ENCODE assay signal across 11 mouse cellular contexts in genomic region chr16:94143325-94143724, GRCm38 (mm10). TPM values are rescaled to one million over a fixed set of nuclear protein-coding genes. Genes with fewer than 3 reads are reported as not detected.
A peak's percentile ranks its signal among the peaks of the same experiment; 100 is the strongest.
DNase-seq lines count a peak whose midpoint lies in the region; ATAC-seq lines count a peak whose summit lies in the region.
"Had no signal": no experiment of that assay in that cellular context is flagged by ENCODE, and none has a peak within 500 bp of the region (broad histone marks: within the 10 kb centered on the region; RNA-seq: fewer than 3 reads in every experiment).

No protein-coding gene starts in this region.

- H3K4me3 ChIP-seq in forebrain, embryonic 14.5 days (ENCODE audit: low read depth, low read length): no peak overlapping the region
- H3K4me3 ChIP-seq in midbrain, embryonic 13.5 days (replicated peaks): no peak overlapping the region

- H3K36me3 ChIP-seq in forebrain, embryonic 14.5 days (ENCODE audit: control insufficient read depth, insufficient read depth, low read length): no peaks in the 10 kb centered on the region
- H3K36me3 ChIP-seq in midbrain, embryonic 13.5 days: peaks cover 2% of the 10 kb centered on the region; the same call in 1 of the 2 replicates

- peak overlapping the region; percentile 21; the same call in 1 of the 2 replicates for H3K9ac ChIP-seq in forebrain, embryonic 14.5 days (ENCODE audit: low read length)
- H3K9ac ChIP-seq in midbrain, embryonic 13.5 days (replicated peaks): no peak overlapping the region

- H3K9me3 ChIP-seq in forebrain, embryonic 14.5 days (replicated peaks; ENCODE audit: control insufficient read depth, low read length): no peaks in the 10 kb centered on the region
- no peaks in the 10 kb centered on the region for H3K9me3 ChIP-seq in midbrain, embryonic 13.5 days

- no peak overlapping the region for H3K27ac ChIP-seq in forebrain, embryonic 14.5 days (ENCODE audit: low read depth, low read length)
- H3K27ac ChIP-seq in midbrain, embryonic 13.5 days: no peak overlapping the region

- 7% methylated on average over 10 of the region's 10 CpGs for WGBS in forebrain, embryonic 14.5 days
- WGBS in midbrain, embryonic 13.5 days: 24% methylated on average over 10 of the region's 10 CpGs

- peaks cover 16% of the 10 kb centered on the region for H3K4me1 ChIP-seq in forebrain, embryonic 14.5 days (ENCODE audit: control insufficient read depth, insufficient read depth, low read length)
- H3K4me1 ChIP-seq in midbrain, embryonic 13.5 days (replicated peaks): peaks cover 15% of the 10 kb centered on the region

- H3K27me3 ChIP-seq in forebrain, embryonic 14.5 days (replicated peaks; ENCODE audit: control insufficient read depth, insufficient read depth, low read length): no peaks in the 10 kb centered on the region
- peaks cover 60% of the 10 kb centered on the region for H3K27me3 ChIP-seq in midbrain, embryonic 13.5 days

- peak; percentile 35 for DNase-seq in adrenal gland, postnatal 10 days
- DNase-seq in adrenal gland, postnatal 4 days (ENCODE audit: low spot score in 2 of 2): no peak
- peak; percentile 29 for DNase-seq in kidney, postnatal 10 days
- DNase-seq in kidney, postnatal 36 days: no peak
- DNase-seq in forebrain, embryonic 14.5 days (ENCODE audit: low spot score): peak; percentile 73
- no peak for DNase-seq in layer of hippocampus, postnatal 25 days (ENCODE audit: extremely low spot score in 1 of 2, low spot score in 1 of 2)
- DNase-seq: cerebellum, adult 18-20 months had no signal

- peak; percentile 79 for ATAC-seq in forebrain, embryonic 14.5 days
- peak; percentile 37; the same call in 1 of the 2 replicates for ATAC-seq in midbrain, embryonic 13.5 days
- no peak for ATAC-seq in granulocyte monocyte progenitor cell, adult 5-6 weeks (replicated peaks; ENCODE audit: poor library complexity, severe bottlenecking)

- H3K4me2 ChIP-seq in forebrain, embryonic 14.5 days (ENCODE audit: low read length): peak overlapping the region; percentile 31
- H3K4me2 ChIP-seq in midbrain, embryonic 13.5 days (replicated peaks): 0 out of 2 replicates have a peak overlapping the region, but pooled peaks have one; percentile 3

RNA-seq across cellular contexts. Expression of gene Sim2, which starts 58.6 kb away (rescaled TPM):
- total RNA-seq in adrenal gland, postnatal 10 days (2021): under 1 TPM in 1 of 2 experiments, not detected in 1; 0.09 TPM
- total RNA-seq in adrenal gland, postnatal 4 days (2021): 1 to 10 TPM in 1 of 2 experiments, not detected in 1; 3.5 TPM
- polyA plus RNA-seq in forebrain, embryonic 14.5 days (2014; fragmentation: Nextera tagmentation; extraction: Ambion mirVana): 0.12 and 0.29 TPM in 2 replicates
- 0.24 and 0.44 TPM in 2 replicates for polyA plus RNA-seq in midbrain, embryonic 13.5 days (2015; fragmentation: Nextera tagmentation; extraction: Ambion mirVana)
- not detected in 2 replicates for total RNA-seq in granulocyte monocyte progenitor cell, adult 5-6 weeks (2014; fragmentation: Nextera tagmentation)
- 0.09 and 0.26 TPM in 2 replicates for total RNA-seq in granulocyte monocyte progenitor cell, adult 5-6 weeks (2017)
- under 1 TPM; 0.20 to 0.23 TPM for total RNA-seq in layer of hippocampus, postnatal 25 days (2021)
- total RNA-seq: left cerebral cortex, postnatal 25 days; monocyte, adult 5-6 weeks had no signal

Comparison
In these comparisons a context has a peak if more than half of its experiments do, and no peak if none do; other contexts are left out.
1. DNase-seq: peak in adrenal gland, postnatal 10 days (single experiment), kidney, postnatal 10 days (single experiment) and forebrain, embryonic 14.5 days (single experiment); none in adrenal gland, postnatal 4 days (0 of 2), kidney, postnatal 36 days (0 of 2) and layer of hippocampus, postnatal 25 days (0 of 2).